Mouse (Mus musculus) lung, postnatal 0 days (tissue): ENCODE data around the gene Olfr328. TPM values are rescaled to one million over a fixed set of nuclear protein-coding genes. Genes with fewer than 3 reads are reported as not detected.
"Not testable (repeated sequence)": the region's sequence is repeated elsewhere in the genome, so short reads cannot be mapped to it uniquely, and the experiment has no call there.

ENCODE experiments used
- ATAC-seq: fragments of 200-750 bp; cut with Nextera tagmentation; 2 replicates; pipeline ENCODE4 v1.8.0; 2017; ENCODE audit warnings: moderate library complexity
- DNase-seq: peaks from one replicate; pipeline ENCODE4 v3.0.0-alpha.2; 2016; ENCODE audit warnings: low spot score
- H3K27ac ChIP-seq: fragments of 300-500 bp; sonication (generic); 2 replicates; pipeline ENCODE4 v1.5.1; 2014; ENCODE audit warnings: antibody characterized with exemption, mild to moderate bottlenecking, low read length, mixed read lengths
- H3K27me3 ChIP-seq: fragments of 300-500 bp; sonication (generic); replicated peaks from 2 replicates; pipeline ENCODE4 v1.6.1; 2014; ENCODE audit warnings: low read length, mixed read lengths; ENCODE audit not compliant: insufficient read depth
- H3K36me3 ChIP-seq: fragments of 300-500 bp; sonication (generic); 2 replicates; pipeline ENCODE4 v1.6.1; 2014; ENCODE audit warnings: low read length, mixed read lengths; ENCODE audit not compliant: insufficient read depth
- H3K4me1 ChIP-seq: fragments of 300-500 bp; sonication (generic); 2 replicates; pipeline ENCODE4 v1.6.1; 2014; ENCODE audit warnings: antibody characterized with exemption, low read depth, low read length, mixed read lengths; ENCODE audit not compliant: insufficient read depth
- H3K4me2 ChIP-seq: fragments of 300-500 bp; sonication (generic); replicated peaks from 2 replicates; pipeline ENCODE4 v1.6.1; 2014; ENCODE audit warnings: low read depth, mild to moderate bottlenecking, low read length, moderate library complexity, mixed read lengths
- H3K4me3 ChIP-seq: fragments of 300-500 bp; sonication (generic); 2 replicates; pipeline ENCODE4 v1.5.1; 2014; ENCODE audit warnings: low read depth, low read length
- H3K9ac ChIP-seq: fragments of 300-500 bp; sonication (generic); replicated peaks from 2 replicates; pipeline ENCODE4 v1.6.1; 2014; ENCODE audit warnings: low read depth, mild to moderate bottlenecking
- H3K9me3 ChIP-seq: fragments of 300-500 bp; sonication (generic); 2 replicates; pipeline ENCODE4 v1.6.1; 2016; ENCODE audit warnings: low read length, mixed read lengths
- CTCF ChIP-seq: IDR thresholded peaks from 2 replicates; pipeline ENCODE4 v1.5.1; 2016; ENCODE audit warnings: antibody characterized with exemption, mild to moderate bottlenecking
- EP300 ChIP-seq: IDR thresholded peaks from 2 replicates; pipeline ENCODE4 v1.6.1; 2016; ENCODE audit warnings: antibody characterized with exemption, mild to moderate bottlenecking, control low read depth
- WGBS: fragments of 180-500 bp; shearing (Covaris S2); extraction: QIAGEN DNeasy Blood & Tissue Kit; methylation state at CpG from one replicate; pipeline ENCODE4 v1.1.7; 2014; 5-methylcytosine and 5-hydroxymethylcytosine counted together
- polyA plus RNA-seq: library from polyadenylated mRNA; unstranded; fragments of >200 nt; fragmentation: Nextera tagmentation; extraction: Ambion mirVana; gene quantifications from 2 replicates; pipeline ENCODE4 v1.2.1, GENCODE M21; 2015

Gene Olfr328
- polyA plus RNA-seq, 1 experiment from 2014 or later, result not detected

DNA sequence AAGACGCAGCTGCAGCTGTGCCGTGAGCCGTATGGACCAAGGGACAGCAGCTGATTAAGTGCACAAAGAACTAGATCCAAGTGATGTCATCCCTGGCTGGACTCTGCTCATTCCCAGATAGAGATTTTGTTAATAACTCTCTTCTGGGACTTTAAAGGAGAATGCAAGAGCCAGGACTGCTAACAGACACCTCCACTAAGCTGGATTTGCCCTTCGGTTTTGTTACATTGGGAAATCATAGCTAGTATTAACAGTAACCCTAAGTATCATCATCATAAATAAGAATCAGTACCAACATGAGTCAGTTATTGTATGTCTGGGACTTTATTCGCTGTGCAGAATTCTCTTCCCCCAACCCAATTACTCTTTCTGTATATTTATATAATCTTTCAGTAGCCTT, 9.1 kb downstream of the Olfr328 start, which contains the start of gene Olfr329-ps:
Gene Olfr329-ps (minus strand): TSS at position 101 of the 400 bp plus-strand sequence.
- 73% methylated on average over 5 of the region's 5 CpGs for WGBS
- no peak within 1 kb of the TSS for H3K27ac ChIP-seq
- H3K4me2 ChIP-seq, result no peak within 1 kb of the TSS
- no peaks in the 10 kb centered on the region for H3K4me1 ChIP-seq
- DNase-seq (no peak), ATAC-seq (no peak)
- H3K9ac ChIP-seq, result no peak within 1 kb of the TSS
- H3K27me3 ChIP-seq, result no peaks in the 10 kb centered on the region
- H3K36me3 ChIP-seq, result no peaks in the 10 kb centered on the region
- H3K9me3 ChIP-seq, result no peaks in the 10 kb centered on the region
- no peak within 1 kb of the TSS for H3K4me3 ChIP-seq
- TF ChIP-seq CTCF (no peak), EP300 (no peak)

- H3K4me3 ChIP-seq, H3K9me3 ChIP-seq, H3K27me3 ChIP-seq, H3K27ac ChIP-seq, H3K9ac ChIP-seq, ATAC-seq, H3K4me1 ChIP-seq, H3K36me3 ChIP-seq, DNase-seq, H3K4me2 ChIP-seq: not testable (repeated sequence)
These were observed 20.7 kb downstream of the Olfr328 start, which contains the start of gene Olfr330 for GRCm38 (mm10) chr11:58534736-58535135. Gene Olfr330, minus strand, starts transcription at chr11:58534836.

- not testable (repeated sequence) for H3K4me1 ChIP-seq, H3K4me3 ChIP-seq, DNase-seq, H3K27me3 ChIP-seq, H3K4me2 ChIP-seq, H3K27ac ChIP-seq, H3K36me3 ChIP-seq, H3K9ac ChIP-seq, ATAC-seq, H3K9me3 ChIP-seq
- 86% methylated on average over 6 of the region's 9 CpGs for WGBS
These were observed 35.7 kb downstream of the Olfr328 start for GRCm38 (mm10) chr11:58519756-58520155.

DNA sequence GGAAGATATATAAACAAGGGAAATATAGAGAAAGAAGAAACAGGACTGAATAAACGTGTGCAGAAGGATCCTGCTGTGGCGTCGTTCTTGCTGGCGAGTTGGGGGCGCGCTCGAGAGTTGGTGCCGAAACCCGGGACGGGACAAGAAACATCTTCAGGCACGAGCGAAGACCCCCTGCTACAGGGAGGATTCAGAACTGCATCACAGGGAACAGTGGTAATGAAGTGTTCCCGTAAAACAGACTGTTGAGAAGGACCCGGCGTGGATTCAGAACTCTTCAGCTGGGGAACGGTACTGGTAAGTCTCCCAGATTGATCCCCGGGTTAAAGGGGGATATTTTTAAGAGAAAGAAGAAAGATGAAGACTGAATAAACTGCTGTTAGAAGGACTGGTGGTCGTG, 36.5 kb downstream of the Olfr328 start:
- H3K4me3 ChIP-seq, H3K4me1 ChIP-seq, H3K36me3 ChIP-seq, H3K9ac ChIP-seq, ATAC-seq, DNase-seq, H3K27me3 ChIP-seq, H3K27ac ChIP-seq, H3K9me3 ChIP-seq, H3K4me2 ChIP-seq: not testable (repeated sequence)
- 92% methylated on average over 17 of the region's 18 CpGs for WGBS

DNA sequence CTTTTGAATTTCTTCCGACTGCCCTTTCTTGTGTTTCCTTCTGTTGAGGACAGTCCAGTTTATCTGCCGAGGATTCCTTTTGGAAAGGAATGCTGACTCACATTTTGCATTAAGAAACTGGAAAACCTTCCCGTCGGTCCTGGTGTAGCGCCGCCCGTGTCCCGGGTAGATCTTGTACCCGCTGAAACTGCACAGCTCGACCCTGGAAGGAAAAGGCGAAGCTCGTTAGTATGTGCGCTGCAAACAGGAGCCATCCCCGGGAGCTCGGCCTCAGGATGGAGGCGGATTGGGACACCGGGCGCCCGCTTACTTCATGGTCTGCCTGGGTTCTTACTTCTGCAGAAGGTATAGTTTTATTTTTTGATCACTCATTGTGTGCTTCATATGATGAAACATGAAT, 46.4 kb downstream of the Olfr328 start:
- H3K4me1 ChIP-seq, H3K9ac ChIP-seq, DNase-seq, H3K36me3 ChIP-seq, H3K9me3 ChIP-seq, H3K27me3 ChIP-seq, H3K4me2 ChIP-seq, H3K27ac ChIP-seq, H3K4me3 ChIP-seq, ATAC-seq: not testable (repeated sequence)
- 80% methylated on average over 19 of the region's 19 CpGs for WGBS

- not testable (repeated sequence) for H3K4me3 ChIP-seq, DNase-seq, H3K27ac ChIP-seq, H3K27me3 ChIP-seq, H3K4me2 ChIP-seq, H3K9me3 ChIP-seq, H3K9ac ChIP-seq, H3K36me3 ChIP-seq, H3K4me1 ChIP-seq, ATAC-seq
These were observed 53.0 kb downstream of the Olfr328 start, which contains the start of gene Olfr331 for GRCm38 (mm10) chr11:58502472-58502871. Gene Olfr331, minus strand, starts transcription at chr11:58502572.

Other genes starting within 250 kb of the Olfr328 start
- gene Zfp692, start 248.6 kb downstream of the Olfr328 start, polyA plus RNA-seq, result 5.6 and 7.1 TPM in 2 replicates
- gene Zfp672, start 225.3 kb downstream of the Olfr328 start, polyA plus RNA-seq, result 32.0 and 34.7 TPM in 2 replicates
- 33.7 and 38.0 TPM in 2 replicates for gene Sh3bp5l, start 224.9 kb downstream of the Olfr328 start, polyA plus RNA-seq
- gene Lypd8, start 176.6 kb downstream of the Olfr328 start, polyA plus RNA-seq, result not detected in 2 replicates
- not detected in 2 replicates for gene 1810065E05Rik, start 134.5 kb downstream of the Olfr328 start, polyA plus RNA-seq
- gene Gm12253, start 123.1 kb downstream of the Olfr328 start, polyA plus RNA-seq, result not detected in 2 replicates
- gene Lypd9, start 102.7 kb downstream of the Olfr328 start, polyA plus RNA-seq, result not detected in 2 replicates
- gene Olfr30, start 93.4 kb downstream of the Olfr328 start, polyA plus RNA-seq, result not detected in 2 replicates
- gene Olfr332, start 63.1 kb downstream of the Olfr328 start, polyA plus RNA-seq, result not detected in 2 replicates
- gene Olfr331, start 53.1 kb downstream of the Olfr328 start, polyA plus RNA-seq, result not detected in 2 replicates
- not detected in 2 replicates for gene Olfr330, start 20.8 kb downstream of the Olfr328 start, polyA plus RNA-seq
- gene Olfr329-ps, start 9.2 kb downstream of the Olfr328 start, polyA plus RNA-seq, result not detected in 2 replicates
- not detected in 2 replicates for gene Olfr224, start 14.9 kb upstream of the Olfr328 start, polyA plus RNA-seq
- not detected in 2 replicates for gene Olfr325, start 22.1 kb upstream of the Olfr328 start, polyA plus RNA-seq
- gene Olfr324, start 39.5 kb upstream of the Olfr328 start, polyA plus RNA-seq, result not detected in 2 replicates
- gene 2210407C18Rik, start 60.4 kb upstream of the Olfr328 start, polyA plus RNA-seq, result not detected in 2 replicates
- gene Olfr323, start 74.9 kb upstream of the Olfr328 start, polyA plus RNA-seq, result not detected in 2 replicates
- gene Trim58, start 84.8 kb upstream of the Olfr328 start, polyA plus RNA-seq, result 0.08 and 0.20 TPM in 2 replicates
- gene Olfr322, start 103.1 kb upstream of the Olfr328 start, polyA plus RNA-seq, result not detected in 2 replicates
- gene Olfr320, start 125.5 kb upstream of the Olfr328 start, polyA plus RNA-seq, result not detected in 2 replicates
- gene Olfr319, start 143.5 kb upstream of the Olfr328 start, polyA plus RNA-seq, result not detected in 2 replicates
- gene Olfr318, start 168.4 kb upstream of the Olfr328 start, polyA plus RNA-seq, result not detected in 2 replicates
- not detected in 2 replicates for gene Olfr317, start 183.6 kb upstream of the Olfr328 start, polyA plus RNA-seq
- gene Olfr316, start 197.1 kb upstream of the Olfr328 start, polyA plus RNA-seq, result not detected in 2 replicates
- gene Olfr315, start 217.6 kb upstream of the Olfr328 start, polyA plus RNA-seq, result not detected in 2 replicates
- gene Olfr314, start 227.3 kb upstream of the Olfr328 start, polyA plus RNA-seq, result not detected in 2 replicates
- 31.4 and 36.1 TPM in 2 replicates for gene Fam183b, start 246.3 kb upstream of the Olfr328 start, polyA plus RNA-seq